Mouse (Mus musculus): ENCODE results near the gene Zfp709. TPM values are rescaled to one million over a fixed set of nuclear protein-coding genes. Genes with fewer than 3 reads are reported as not detected.
A peak's percentile ranks its signal among the peaks of the same experiment; 100 is the strongest.
"Not testable (repeated sequence)": the region's sequence is repeated elsewhere in the genome, so short reads cannot be mapped to it uniquely, and the experiment has no call there.

The Zfp709 gene
- total and polyA plus RNA-seq, 3 experiments, result 1.4 to 3.6 (median 2.8) TPM

DNA sequence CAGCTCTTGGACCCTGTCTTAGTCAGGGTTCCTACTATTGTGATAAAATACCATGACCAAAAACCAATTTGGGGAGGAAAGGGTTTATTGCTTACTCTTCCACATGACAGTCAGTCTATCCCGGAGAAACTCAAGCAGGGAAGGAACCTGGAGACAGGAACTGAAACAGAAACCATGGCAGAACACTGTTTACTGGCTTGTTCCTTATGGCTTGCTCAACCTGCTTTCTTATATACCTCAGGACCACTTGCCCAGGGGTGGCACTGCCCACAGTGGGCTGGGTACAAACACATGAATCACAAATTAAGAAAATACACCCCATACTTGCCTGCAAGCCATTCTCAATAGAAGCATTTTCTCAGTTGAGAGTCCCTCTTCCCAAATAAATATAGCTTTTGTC, 21.3 kb downstream of the Zfp709 start:
- H3K27ac ChIP-seq (ENCODE audit: insufficient read depth, low read depth); H3K4me2 ChIP-seq (ENCODE audit: insufficient read depth, low read depth, poor library complexity, severe bottlenecking); H3K36me3 ChIP-seq (replicated peaks in 1 of 2; ENCODE audit: control insufficient read depth in 1 of 2, insufficient read depth in 1 of 2, low read length in 1 of 2); in situ Hi-C loops (cut with MboI; ENCODE audit: low pct_ligation_motif_present, low pct_unique_long_range_greater_than_20kb, low sequenced_read_pairs); H3K4me3 ChIP-seq (replicated peaks in 1 of 3; ENCODE audit: low read depth in 2 of 3, low read length in 2 of 3, poor library complexity in 1 of 3); H3K4me1 ChIP-seq (ENCODE audit: control insufficient read depth in 1 of 2, insufficient read depth in 2 of 2); H3K27me3 ChIP-seq (replicated peaks); H3K9ac ChIP-seq (ENCODE audit: insufficient read depth, low read depth); DNase-seq (ENCODE audit: extremely low read depth); H3K9me3 ChIP-seq (replicated peaks; ENCODE audit: low read length); dilution Hi-C loops (cut with MboI; ENCODE audit: extremely low pct_ligation_motif_present, extremely low pct_unique_long_range_greater_than_20kb, low sequenced_read_pairs); H3K79me2 ChIP-seq (replicated peaks; ENCODE audit: control insufficient read depth, extremely low read depth, insufficient read depth, poor library complexity, severe bottlenecking): not testable (repeated sequence)

DNA sequence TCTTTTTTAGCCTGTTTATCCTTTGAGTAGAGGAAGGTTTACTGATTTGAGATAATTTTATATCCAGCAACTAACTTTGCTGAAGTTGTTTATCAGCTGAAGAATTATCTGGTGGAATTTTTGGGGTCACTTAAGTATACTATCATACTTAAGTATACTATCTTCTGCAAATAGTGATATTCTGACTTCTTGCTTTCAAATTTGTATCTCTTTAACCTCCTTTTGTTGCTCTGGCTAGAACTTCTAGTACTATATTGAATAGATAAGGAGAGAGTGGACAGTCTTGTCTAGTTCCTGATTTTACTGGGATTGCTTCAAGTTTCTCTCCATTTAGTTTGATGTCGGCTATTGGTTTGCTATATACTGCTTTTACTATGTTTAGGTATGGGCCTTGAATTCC, 25.0 kb downstream of the Zfp709 start:
- Histone ChIP-seq H3K27ac (ENCODE audit: insufficient read depth, low read depth) (no peak overlapping the region), H3K79me2 (replicated peaks; ENCODE audit: control insufficient read depth, extremely low read depth, insufficient read depth, poor library complexity, severe bottlenecking) (peaks cover 3% of the 10 kb centered on the region; the same call in 1 of the 2 replicates), H3K9ac (ENCODE audit: insufficient read depth, low read depth) (no peak overlapping the region), H3K4me2 (ENCODE audit: insufficient read depth, low read depth, poor library complexity, severe bottlenecking) (no peak overlapping the region), H3K27me3 (replicated peaks) (no peaks in the 10 kb centered on the region), H3K36me3 (replicated peaks in 1 of 2; ENCODE audit: control insufficient read depth in 1 of 2, insufficient read depth in 1 of 2, low read length in 1 of 2) (no peaks in the 10 kb centered on the region), H3K4me1 (ENCODE audit: control insufficient read depth in 1 of 2, insufficient read depth in 2 of 2) (peaks cover 0 to 9% of the 10 kb centered on the region in 2 experiments; a peak in 1 of 4 replicates), H3K4me3 (replicated peaks in 1 of 3; ENCODE audit: low read depth in 2 of 3, low read length in 2 of 3, poor library complexity in 1 of 3) (no peak overlapping the region), H3K9me3 (replicated peaks; ENCODE audit: low read length) (no peaks in the 10 kb centered on the region)
- TF ChIP-seq TCF12 (IDR thresholded peaks at IDR 0.05; ENCODE audit: low read depth, low read length) (no peak), JUN (IDR thresholded peaks at IDR 0.05; ENCODE audit: insufficient read depth, low read depth, low read length) (no peak), USF2 (conservative IDR thresholded peaks at IDR 0.05; ENCODE audit: low read depth, low read length) (no peak), TBP (conservative IDR thresholded peaks at IDR 0.05; ENCODE audit: low read depth, low read length) (no peak), BHLHE40 (IDR thresholded peaks at IDR 0.05; ENCODE audit: low read depth, low read length) (no peak), ZC3H11A (IDR thresholded peaks at IDR 0.05; ENCODE audit: low read depth, low read length) (no peak), RCOR1 (conservative IDR thresholded peaks at IDR 0.05; ENCODE audit: low read depth, low read length) (no peak)
- in situ Hi-C loops (cut with MboI; ENCODE audit: low pct_ligation_motif_present, low pct_unique_long_range_greater_than_20kb, low sequenced_read_pairs) (loop anchor here (5.0 kb wide), 1 partner anchor 80 kb away; no protein-coding TSS in a partner anchor), dilution Hi-C loops (cut with MboI; ENCODE audit: extremely low pct_ligation_motif_present, extremely low pct_unique_long_range_greater_than_20kb, low sequenced_read_pairs) (no loop called here)
- no peak for DNase-seq (ENCODE audit: extremely low read depth)

DNA sequence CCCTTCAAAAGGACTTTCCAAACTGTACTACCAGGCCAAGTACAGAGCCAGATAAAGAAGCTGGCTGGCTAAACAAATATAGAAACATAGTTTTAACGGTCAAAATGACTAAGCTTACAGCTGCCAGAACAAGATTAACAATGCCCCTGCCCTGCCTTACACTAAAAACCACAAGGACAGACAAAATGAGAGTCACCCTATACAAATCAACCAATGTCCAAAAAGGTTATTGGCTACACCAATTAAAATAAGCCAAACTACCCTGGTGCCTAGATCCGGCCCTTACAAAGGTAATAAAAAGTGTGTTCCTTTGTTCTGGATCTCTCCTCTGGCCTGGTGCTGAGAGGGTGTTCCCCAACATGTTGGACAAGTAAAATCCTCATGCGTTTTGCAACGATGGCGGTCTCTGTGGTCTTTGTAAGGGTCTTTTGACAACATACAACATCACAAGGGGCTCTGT, 26.0 kb downstream of the Zfp709 start:
- Histone ChIP-seq H3K9me3 (replicated peaks; ENCODE audit: low read length) (no peaks in the 10 kb centered on the region), H3K4me3 (replicated peaks in 1 of 3; ENCODE audit: low read depth in 2 of 3, low read length in 2 of 3, poor library complexity in 1 of 3) (peak overlapping the region in 2 of 3 experiments; percentile 76 to 87), H3K4me2 (ENCODE audit: insufficient read depth, low read depth, poor library complexity, severe bottlenecking) (peak overlapping the region; percentile 54; the same call in 1 of the 2 replicates), H3K4me1 (ENCODE audit: control insufficient read depth in 1 of 2, insufficient read depth in 2 of 2) (peaks cover 0 to 9% of the 10 kb centered on the region in 2 experiments; a peak in 1 of 4 replicates), H3K9ac (ENCODE audit: insufficient read depth, low read depth) (peak overlapping the region; percentile 7; the same call in 1 of the 2 replicates), H3K36me3 (replicated peaks in 1 of 2; ENCODE audit: control insufficient read depth in 1 of 2, insufficient read depth in 1 of 2, low read length in 1 of 2) (peaks cover 0 to 6% of the 10 kb centered on the region in 2 experiments), H3K27me3 (replicated peaks) (no peaks in the 10 kb centered on the region), H3K27ac (ENCODE audit: insufficient read depth, low read depth) (peak overlapping the region; percentile 87; the same call in 1 of the 2 replicates), H3K79me2 (replicated peaks; ENCODE audit: control insufficient read depth, extremely low read depth, insufficient read depth, poor library complexity, severe bottlenecking) (peaks cover 3% of the 10 kb centered on the region; the same call in 1 of the 2 replicates)
- in situ Hi-C loops (cut with MboI; ENCODE audit: low pct_ligation_motif_present, low pct_unique_long_range_greater_than_20kb, low sequenced_read_pairs) (loop anchor here (5.0 kb wide), 1 partner anchor 79 kb away; no protein-coding TSS in a partner anchor), dilution Hi-C loops (cut with MboI; ENCODE audit: extremely low pct_ligation_motif_present, extremely low pct_unique_long_range_greater_than_20kb, low sequenced_read_pairs) (no loop called here)
- DNase-seq (ENCODE audit: extremely low read depth), result peak; percentile 34
- TF ChIP-seq E2F4 (IDR thresholded peaks at IDR 0.05; ENCODE audit: insufficient replicate concordance, low read depth, low read length) (no peak), TBP (conservative IDR thresholded peaks at IDR 0.05; ENCODE audit: low read depth, low read length) (no peak), ZNF384 (IDR thresholded peaks at IDR 0.05; ENCODE audit: low read depth, low read length) (no peak)
